Mouse (Mus musculus) spleen, postnatal 14 days (tissue): ENCODE results near the gene Rhoj.
"Not testable (repeated sequence)": the region's sequence is repeated elsewhere in the genome, so short reads cannot be mapped to it uniquely, and the experiment has no call there.

Experiments used
- DNase-seq, 2 experiments: peaks; one replicate each; pipeline ENCODE4 v3.0.0; 2021 to 2022; ENCODE audit warnings: low spot score in 2 of 2

Rhoj gene

GRCm38 (mm10) chr12:75391526-75391925 lies 83.4 kb downstream of the Rhoj start:
- DNase-seq, result no peak

- DNase-seq, result no peak
Measured at GRCm38 (mm10) chr12:75394011-75394773, 86.1 kb downstream of the Rhoj start.

DNA sequence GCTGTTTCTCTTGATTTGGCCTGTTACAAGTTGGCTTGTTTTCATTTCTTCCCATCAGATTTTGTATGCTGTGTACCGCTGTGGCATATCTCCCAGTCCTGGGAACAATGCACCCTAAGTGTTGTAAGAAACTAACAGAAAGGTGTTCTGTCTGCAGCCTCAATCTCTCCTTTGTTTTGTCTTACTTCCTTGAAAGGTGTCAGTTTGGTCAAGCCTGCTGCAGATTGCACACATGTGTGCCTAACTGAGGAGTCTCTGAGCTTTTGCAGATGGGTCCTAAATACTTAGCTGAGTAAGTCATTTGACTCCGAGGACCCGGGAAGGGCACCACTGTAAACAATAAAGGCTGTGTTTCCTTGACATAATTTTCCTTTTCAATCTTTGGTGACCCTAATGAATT lies 88.5 kb downstream of the Rhoj start:
- no peak for DNase-seq

GRCm38 (mm10) chr12:75397077-75397476 lies 89.0 kb downstream of the Rhoj start:
- DNase-seq, result no peak

GRCm38 (mm10) chr12:75412964-75413363 lies 104.8 kb downstream of the Rhoj start:
- DNase-seq, result no peak

- DNase-seq, result no peak
Measured at GRCm38 (mm10) chr12:75414991-75415390, 106.9 kb downstream of the Rhoj start.

GRCm38 (mm10) chr12:75416681-75417080 lies 108.6 kb downstream of the Rhoj start, which contains the start of gene Gphb5:
Gene Gphb5, minus strand, starts transcription at chr12:75416781.
- DNase-seq, result no peak

GRCm38 (mm10) chr12:75424359-75424758 lies 116.2 kb downstream of the Rhoj start:
- no peak for DNase-seq

DNA sequence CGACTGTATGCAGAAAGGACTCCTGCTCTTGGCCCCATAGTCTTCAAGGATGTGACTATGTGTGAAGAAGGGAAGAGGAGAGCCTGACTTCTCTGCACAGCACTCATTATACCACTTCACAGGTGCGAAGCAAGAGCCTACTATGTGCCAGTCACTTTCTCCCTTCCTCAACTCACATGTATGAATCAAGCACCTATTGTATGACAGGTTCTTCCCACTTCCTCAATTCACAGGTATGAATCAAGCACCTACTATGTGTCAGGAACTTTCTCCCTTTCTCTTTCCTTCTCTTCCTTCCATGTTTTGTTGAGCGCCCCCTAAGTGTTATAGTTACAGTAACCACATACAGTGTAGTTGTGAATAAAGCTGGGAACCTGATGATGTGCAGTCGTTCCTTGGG lies 116.7 kb downstream of the Rhoj start:
- no peak for DNase-seq

- DNase-seq, result no peak
Measured at GRCm38 (mm10) chr12:75425882-75426281, 117.8 kb downstream of the Rhoj start.

- DNase-seq, result no peak
Measured at GRCm38 (mm10) chr12:75428719-75429118, 120.6 kb downstream of the Rhoj start.

DNA sequence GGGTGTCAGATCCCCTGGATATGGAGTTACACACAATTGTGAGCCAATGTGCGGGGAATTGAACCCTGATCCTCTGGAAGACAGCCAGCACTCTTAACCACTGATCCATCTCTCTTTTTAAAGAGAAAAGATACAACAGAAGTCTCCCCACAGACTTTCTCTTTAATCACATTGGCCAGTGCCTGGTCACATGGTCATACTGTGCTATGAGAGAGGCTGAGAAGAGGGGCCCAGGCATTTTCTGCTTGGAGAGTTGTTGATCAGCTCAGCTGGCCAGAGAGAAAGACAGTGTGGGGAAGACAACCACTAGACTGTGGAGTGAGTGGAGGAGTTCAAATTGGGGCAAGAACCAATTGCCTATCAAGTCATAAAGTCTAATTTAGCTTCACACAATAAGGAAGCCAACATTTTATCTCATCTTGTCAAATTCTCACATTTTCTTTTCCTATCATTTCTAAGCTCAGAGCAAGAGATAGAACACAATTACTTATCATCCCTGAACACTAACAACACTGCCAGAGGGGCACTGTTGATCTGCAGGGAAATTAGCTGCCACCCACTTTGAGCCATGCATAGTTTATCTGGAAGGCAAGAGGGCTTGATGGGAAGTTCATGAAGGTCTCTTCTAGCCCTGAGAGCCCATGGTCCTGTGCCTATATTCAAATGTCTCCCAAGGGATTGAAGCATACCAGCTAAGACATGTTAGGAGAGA lies 121.7 kb downstream of the Rhoj start:
- DNase-seq, result no peak

- not testable (repeated sequence) for DNase-seq
Measured at GRCm38 (mm10) chr12:75432400-75432799, 124.3 kb downstream of the Rhoj start.

- no peak for DNase-seq
Measured at GRCm38 (mm10) chr12:75446245-75446644, 138.1 kb downstream of the Rhoj start.

GRCm38 (mm10) chr12:75448921-75449320 lies 140.8 kb downstream of the Rhoj start:
- DNase-seq, result no peak

- no peak for DNase-seq
Measured at GRCm38 (mm10) chr12:75449475-75449966, 141.4 kb downstream of the Rhoj start.

DNA sequence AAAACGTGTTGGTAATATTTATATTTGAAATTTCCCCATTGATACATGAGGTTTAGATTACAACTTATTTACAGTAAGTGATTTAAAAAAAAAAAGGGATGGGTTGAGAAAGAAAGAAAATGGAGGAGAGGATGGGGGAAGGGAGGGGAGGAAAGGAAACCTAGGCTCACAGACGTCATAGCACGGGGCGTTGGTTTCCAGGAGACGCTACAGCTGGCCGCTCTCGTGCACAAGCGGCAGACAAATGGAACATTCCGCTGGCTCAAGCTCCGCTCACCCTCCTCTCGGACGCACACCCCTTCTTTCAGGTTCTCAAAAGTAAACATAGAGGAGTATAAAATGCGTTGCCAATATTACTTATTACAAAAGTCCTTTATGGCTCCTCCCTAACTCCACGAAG lies 141.9 kb downstream of the Rhoj start:
- DNase-seq, result no peak

- DNase-seq, result no peak
Measured at GRCm38 (mm10) chr12:75450592-75450991, 142.5 kb downstream of the Rhoj start.
